Mouse (Mus musculus) adrenal gland, postnatal 0 days (tissue): Measurements from ENCODE around the gene Trim13. TPM values are rescaled to one million over a fixed set of nuclear protein-coding genes. Genes with fewer than 3 reads are reported as not detected.

Experiments used
- microRNA-seq: library from miRNA; unstranded; fragments of <30 nt; microRNA quantifications from one replicate; pipeline ENCODE4, GENCODE M21; 2016; ENCODE audit warnings: borderline replicate concordance; ENCODE audit not compliant: insufficient number of aligned reads
- polyA plus RNA-seq: library from polyadenylated mRNA; unstranded; fragments of >200 nt; fragmentation: Nextera tagmentation; extraction: Ambion mirVana; gene quantifications from 2 replicates; pipeline ENCODE4 v1.2.1, GENCODE M21; 2015

Trim13 gene
- 22.5 and 23.7 TPM in 2 replicates for polyA plus RNA-seq

DNA sequence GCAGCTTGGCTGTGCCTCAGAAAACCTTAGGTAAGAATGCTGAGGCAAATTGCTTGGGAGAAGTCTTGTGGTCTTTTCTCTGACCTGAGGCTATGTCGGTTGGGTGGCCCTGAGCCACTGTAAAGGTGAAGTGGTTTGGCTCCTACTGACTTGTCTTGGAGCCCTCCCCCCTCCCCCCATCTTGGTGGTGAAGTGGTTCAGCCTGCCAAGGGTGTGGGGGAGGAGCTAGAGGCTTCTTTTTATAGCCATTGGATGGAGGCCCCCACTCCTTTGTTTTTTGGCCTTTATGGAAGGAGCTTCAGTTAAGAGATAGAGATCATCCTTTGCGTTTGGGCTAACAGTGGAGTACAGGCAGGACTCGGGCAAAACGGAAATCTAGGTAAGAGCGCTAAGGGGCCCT lies at the start of gene Trim13:
TSS of gene Trim13 (plus strand) at position 280 of the 400 bp plus-strand sequence.

DNA sequence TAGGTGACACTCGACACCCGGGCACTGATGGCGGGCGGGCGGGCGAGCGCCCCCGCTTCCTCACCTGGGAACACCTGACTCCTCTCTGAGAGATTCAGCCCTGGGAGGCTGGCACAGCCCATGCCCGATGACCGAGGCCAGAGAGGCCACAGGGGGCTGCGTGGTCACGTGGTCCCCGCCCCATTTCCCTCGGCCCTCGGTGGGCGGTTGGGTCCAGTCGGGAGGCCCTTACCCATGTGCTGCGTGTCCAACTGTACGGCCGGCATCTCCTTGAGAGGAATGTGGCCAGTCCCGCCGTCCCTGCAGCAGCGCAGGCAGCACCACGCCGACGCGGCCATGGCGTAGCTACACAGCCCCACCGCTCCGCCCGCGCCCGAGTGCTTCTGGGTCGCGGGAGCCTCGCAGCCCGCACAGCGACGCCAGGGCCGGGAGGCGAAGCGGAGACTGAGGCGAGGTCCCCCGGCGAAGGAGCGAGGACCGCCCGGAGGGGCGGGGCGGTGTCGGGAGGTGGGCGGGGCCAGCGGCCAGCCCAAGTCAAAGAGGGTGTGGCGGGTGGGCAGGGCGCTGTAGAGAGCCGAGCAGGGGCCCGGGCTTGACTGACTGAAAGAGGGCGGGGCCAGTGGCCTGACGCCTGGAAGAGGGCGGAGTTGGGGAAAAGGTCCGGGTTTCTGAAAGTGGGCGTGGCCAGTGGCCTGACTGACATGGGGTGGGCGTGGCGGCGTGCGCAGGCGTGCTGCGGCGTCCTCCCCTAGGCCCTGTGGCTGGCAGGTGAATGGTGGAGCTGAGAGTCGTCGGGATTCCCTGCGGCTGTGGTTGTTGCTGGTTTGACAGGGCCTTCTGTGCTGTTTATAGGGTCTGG lies 41.5 kb upstream of the Trim13 start, which contains the start of gene Spryd7:
TSS of gene Spryd7 (minus strand) at position 598 of the 859 bp plus-strand sequence.

DNA sequence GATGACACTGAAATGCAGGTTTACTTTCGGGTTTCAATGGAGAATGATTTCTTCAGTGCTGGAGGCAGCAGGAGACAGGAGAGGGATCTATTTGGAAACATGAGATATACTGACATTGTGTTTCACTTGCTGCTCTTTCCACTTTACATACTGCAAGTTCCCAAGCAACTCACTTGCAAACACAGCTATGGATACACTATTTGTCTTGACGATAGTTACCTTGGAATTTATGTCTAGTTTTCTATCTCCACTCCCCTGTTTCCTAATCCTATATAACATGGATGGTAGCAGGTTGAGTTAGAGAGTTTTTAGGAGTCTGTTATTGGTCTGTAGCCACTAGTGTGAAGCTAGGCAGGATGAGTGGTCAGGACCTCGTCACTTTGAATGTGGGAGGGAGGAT lies 9.1 kb downstream of the Trim13 start, which contains the start of gene Kcnrg:
TSS of gene Kcnrg (plus strand) at position 301 of the 400 bp plus-strand sequence.

Small RNAs within 50 kb of the gene (microRNA-seq; reads per million reads assigned to microRNA genes)
- 3,015 reads per million, percentile 87 among the genes with 10 or more reads in this experiment for gene Mir15a
- gene Mir16-1: 2,489 reads per million, percentile 85 among the genes with 10 or more reads in this experiment

Other genes starting within 250 kb of the Trim13 start
- 15.2 and 15.6 TPM in 2 replicates for gene Ebpl, start 237.8 kb upstream of the Trim13 start, polyA plus RNA-seq
- 17.4 and 22.7 TPM in 2 replicates for gene Kpna3, start 158.4 kb upstream of the Trim13 start, polyA plus RNA-seq
- gene Spryd7, start 41.4 kb upstream of the Trim13 start, polyA plus RNA-seq: 29.9 and 31.7 TPM in 2 replicates
- 0.57 and 0.58 TPM in 2 replicates for gene Kcnrg, start 9.2 kb downstream of the Trim13 start, polyA plus RNA-seq